Mouse (Mus musculus) forebrain, embryonic 11.5 days (tissue): ENCODE measurements at regions not wholly inside any gene's neighbourhood (a gene's known extent, or its start where the extent isn't known, plus 50 kb on each side); places are given as distances from the start of the nearest gene placed in this dataset.

Experiments used
- ATAC-seq: fragments of 200-750 bp; cut with Nextera tagmentation; replicated peaks from 2 replicates; pipeline ENCODE4 v1.8.0; 2017; ENCODE audit warnings: moderate TSS enrichment; ENCODE audit not compliant: low FRiP score
- DNase-seq: peaks from one replicate; pipeline ENCODE4 v3.0.0-alpha.2; 2017; ENCODE audit warnings: low spot score
- H3K27ac ChIP-seq: fragments of 300-500 bp; sonication (generic); 2 replicates; pipeline ENCODE4 v1.5.1; 2014; ENCODE audit warnings: low read depth, low read length
- H3K27me3 ChIP-seq: fragments of 300-500 bp; sonication (generic); 2 replicates; pipeline ENCODE4 v1.6.1; 2014; ENCODE audit warnings: mild to moderate bottlenecking, low read length, mixed read lengths; ENCODE audit not compliant: control insufficient read depth, insufficient read depth
- H3K36me3 ChIP-seq: fragments of 300-500 bp; sonication (generic); 2 replicates; pipeline ENCODE4 v1.6.1; 2014; ENCODE audit warnings: mild to moderate bottlenecking, low read length, moderate library complexity, mixed read lengths; ENCODE audit not compliant: control insufficient read depth, insufficient read depth
- H3K4me1 ChIP-seq: fragments of 300-500 bp; sonication (generic); replicated peaks from 2 replicates; pipeline ENCODE4 v1.6.1; 2014; ENCODE audit warnings: low read length, mixed read lengths; ENCODE audit not compliant: control insufficient read depth, insufficient read depth
- H3K4me2 ChIP-seq: fragments of 300-500 bp; sonication (generic); 2 replicates; pipeline ENCODE4 v1.6.1; 2014; ENCODE audit warnings: low read depth, mild to moderate bottlenecking, low read length, moderate library complexity, mixed read lengths; ENCODE audit not compliant: severe bottlenecking
- H3K4me3 ChIP-seq: fragments of 300-500 bp; sonication (generic); 2 replicates; pipeline ENCODE4 v1.5.1; 2014; ENCODE audit warnings: low read depth, low read length
- H3K9ac ChIP-seq: fragments of 300-500 bp; sonication (generic); 2 replicates; pipeline ENCODE4 v1.6.1; 2014; ENCODE audit warnings: low read length
- H3K9me3 ChIP-seq: fragments of 300-500 bp; sonication (generic); 2 replicates; pipeline ENCODE4 v1.6.1; 2016; ENCODE audit warnings: low read length, mixed read lengths; ENCODE audit not compliant: control insufficient read depth
- WGBS: fragments of 180-500 bp; shearing (Covaris S2); extraction: QIAGEN DNeasy Blood & Tissue Kit; methylation state at CpG from one replicate; pipeline ENCODE4 v1.1.7; 2014; 5-methylcytosine and 5-hydroxymethylcytosine counted together

DNA sequence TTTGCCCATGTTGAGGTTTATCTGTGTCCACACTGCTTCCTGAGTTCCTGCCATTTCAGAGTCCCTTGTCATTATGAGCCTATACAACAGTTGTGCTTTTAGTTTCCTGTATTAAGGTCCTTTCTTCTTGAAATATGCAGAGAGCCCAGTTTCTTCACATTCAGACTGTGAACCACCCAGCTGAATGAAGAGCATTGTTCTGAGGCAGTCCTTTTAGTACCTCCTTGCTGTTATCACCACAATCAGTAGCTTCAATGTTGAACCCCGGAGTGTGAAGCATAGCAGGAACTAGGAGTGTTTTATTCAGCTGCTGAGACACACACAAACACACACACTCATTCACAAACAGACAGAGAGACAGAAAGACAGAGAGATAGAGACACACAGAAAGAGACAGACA, 1452.1 kb downstream of the Gsdmc2 start:
- H3K36me3 ChIP-seq: no peaks in the 10 kb centered on the region
- ATAC-seq (no peak), DNase-seq (no peak)
- H3K27ac ChIP-seq: no peak overlapping the region
- H3K4me1 ChIP-seq: no peaks in the 10 kb centered on the region
- H3K4me2 ChIP-seq: no peak overlapping the region
- WGBS: 74% methylated on average over 1 of the region's 1 CpGs
- H3K9me3 ChIP-seq: no peaks in the 10 kb centered on the region
- no peak overlapping the region for H3K4me3 ChIP-seq
- H3K27me3 ChIP-seq: no peaks in the 10 kb centered on the region
- no peak overlapping the region for H3K9ac ChIP-seq

DNA sequence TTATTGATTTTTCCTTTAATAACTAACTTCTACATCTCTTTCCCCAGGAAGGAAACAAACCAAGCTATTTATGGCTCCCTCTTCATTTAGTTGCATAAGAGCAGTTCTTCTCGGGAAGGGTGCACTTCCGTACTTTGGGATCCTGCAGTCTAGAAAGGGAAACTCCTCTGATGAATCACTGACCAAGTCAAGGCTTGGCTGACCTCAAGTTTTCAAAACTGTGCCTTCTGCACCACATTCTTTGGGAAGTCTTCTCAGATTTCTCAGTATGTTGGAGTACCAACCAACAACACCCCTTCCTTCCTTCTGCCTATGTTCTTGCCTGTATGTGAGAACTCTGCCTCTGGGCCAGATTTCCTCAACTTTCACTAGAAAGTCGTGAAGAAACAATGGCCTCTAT, 1452.6 kb downstream of the Gsdmc2 start:
- DNase-seq: no peak

DNA sequence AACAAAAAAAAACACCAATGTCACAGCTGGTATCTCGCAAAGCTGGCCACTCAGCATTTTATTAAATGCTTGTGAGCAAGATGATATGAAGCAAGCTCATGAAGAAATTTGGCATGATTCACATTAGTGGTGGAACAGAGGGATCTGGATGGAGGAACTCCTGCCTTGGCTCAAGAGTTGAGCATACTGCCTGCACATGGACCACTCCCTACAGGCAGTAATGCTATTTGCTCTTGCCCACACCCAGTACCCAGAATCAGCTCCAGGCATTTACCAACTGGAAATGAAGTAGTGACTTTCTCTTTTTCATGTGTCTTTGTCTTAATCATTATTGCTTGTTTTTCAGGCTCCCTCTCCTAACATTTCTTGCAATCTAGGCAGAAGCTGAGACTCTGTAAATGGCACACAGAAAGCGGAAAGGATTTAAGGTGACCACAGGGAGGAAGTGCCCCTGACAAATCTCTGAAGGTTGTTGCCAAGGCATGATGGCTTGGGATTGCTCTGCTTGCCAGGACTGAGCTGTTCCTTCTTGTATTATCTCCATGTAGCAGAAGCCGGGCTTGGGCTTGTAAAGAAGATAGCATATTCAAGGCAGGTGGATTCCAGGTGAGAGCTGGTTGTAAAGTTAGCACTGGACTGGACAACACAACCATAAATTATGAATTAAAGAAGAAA, 1455.4 kb downstream of the Gsdmc2 start:
- no peak for ATAC-seq
- Histone ChIP-seq H3K9ac (no peak overlapping the region), H3K4me2 (no peak overlapping the region), H3K36me3 (no peaks in the 10 kb centered on the region), H3K4me3 (no peak overlapping the region), H3K9me3 (no peaks in the 10 kb centered on the region), H3K27ac (no peak overlapping the region), H3K27me3 (no peaks in the 10 kb centered on the region), H3K4me1 (no peaks in the 10 kb centered on the region)
- DNase-seq: no peak
- 92% methylated on average over 3 of the region's 3 CpGs for WGBS

More for the DNA sequence above, 1452.6 kb downstream of the Gsdmc2 start:
- Histone ChIP-seq H3K9me3 (no peaks in the 10 kb centered on the region), H3K4me3 (no peak overlapping the region), H3K27ac (no peak overlapping the region), H3K4me1 (no peaks in the 10 kb centered on the region), H3K4me2 (no peak overlapping the region), H3K27me3 (no peaks in the 10 kb centered on the region), H3K36me3 (no peaks in the 10 kb centered on the region), H3K9ac (no peak overlapping the region)
- ATAC-seq: no peak
- WGBS: 80% methylated on average over 3 of the region's 3 CpGs

DNA sequence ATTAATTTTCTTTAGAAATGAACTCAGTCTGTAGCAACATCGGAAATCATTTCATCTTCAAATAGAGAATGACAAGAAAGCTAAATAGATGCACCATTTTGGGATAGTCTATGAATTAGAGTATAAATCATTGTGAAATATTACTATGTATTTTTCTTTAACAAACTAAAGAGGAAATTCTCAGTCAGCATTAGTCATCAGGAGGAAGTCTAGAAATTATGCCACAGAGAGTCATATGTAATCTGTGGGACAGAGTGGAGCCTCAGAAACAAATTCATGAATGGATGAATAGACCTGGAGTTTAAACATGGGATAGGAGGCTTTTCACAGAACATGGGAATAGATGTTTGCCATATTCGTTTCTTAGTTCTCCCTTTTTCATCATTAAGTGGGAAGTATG, 1459.4 kb upstream of the A1bg start:
- Histone ChIP-seq H3K9ac (no peak overlapping the region), H3K27ac (no peak overlapping the region), H3K4me1 (no peaks in the 10 kb centered on the region), H3K4me2 (no peak overlapping the region), H3K9me3 (no peaks in the 10 kb centered on the region), H3K27me3 (no peaks in the 10 kb centered on the region), H3K4me3 (no peak overlapping the region), H3K36me3 (no peaks in the 10 kb centered on the region)
- DNase-seq (no peak), ATAC-seq (no peak)
- 83% methylated on average over 2 of the region's 2 CpGs for WGBS

DNA sequence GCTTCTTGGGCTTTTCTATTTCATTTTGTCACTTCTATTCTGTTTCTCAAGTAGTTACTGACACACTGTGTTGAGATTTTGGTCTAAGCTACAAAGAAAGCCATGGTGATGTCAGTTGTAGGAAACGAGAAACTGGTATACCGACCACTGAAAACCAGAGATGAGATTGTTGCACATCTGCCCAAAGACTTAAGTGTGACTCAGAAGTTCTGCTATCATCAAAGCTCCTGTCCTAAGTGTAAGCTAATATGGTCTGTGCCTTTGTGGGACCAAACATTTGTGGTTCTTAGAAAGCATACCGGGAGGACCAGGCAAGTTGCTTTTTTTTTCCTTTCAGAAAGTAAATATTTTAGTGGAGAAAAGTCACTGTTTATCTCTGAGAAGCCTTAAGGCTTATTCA, 1451.8 kb upstream of the A1bg start:
- H3K4me1 ChIP-seq: no peaks in the 10 kb centered on the region
- no peak overlapping the region for H3K4me3 ChIP-seq
- H3K4me2 ChIP-seq: no peak overlapping the region
- no peaks in the 10 kb centered on the region for H3K36me3 ChIP-seq
- ATAC-seq: no peak
- H3K9ac ChIP-seq: no peak overlapping the region
- DNase-seq: no peak
- H3K27ac ChIP-seq: no peak overlapping the region
- 90% methylated on average over 3 of the region's 3 CpGs for WGBS
- no peaks in the 10 kb centered on the region for H3K9me3 ChIP-seq
- H3K27me3 ChIP-seq: no peaks in the 10 kb centered on the region

DNA sequence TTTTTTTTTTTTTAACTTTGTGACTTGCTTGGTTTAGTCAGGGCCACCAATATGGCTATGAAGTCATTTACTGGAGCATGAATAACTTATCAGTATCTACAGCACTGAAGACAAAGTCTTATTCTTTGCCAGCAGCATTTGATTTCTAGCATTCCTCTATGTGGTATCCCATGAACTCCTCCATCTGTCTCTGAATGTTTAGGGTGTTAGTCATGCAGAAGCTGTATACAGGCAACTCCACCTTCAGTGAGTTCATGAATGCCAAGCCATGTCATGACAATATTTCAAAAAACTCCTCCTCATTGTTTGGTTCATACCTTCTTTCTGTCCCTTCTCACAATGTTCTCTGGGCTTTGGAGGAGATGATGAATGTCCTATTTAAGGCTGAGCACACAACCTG, 1438.4 kb upstream of the A1bg start:
- no peaks in the 10 kb centered on the region for H3K9me3 ChIP-seq
- no peak for DNase-seq
- ATAC-seq: no peak
- H3K4me2 ChIP-seq: no peak overlapping the region
- no peak overlapping the region for H3K9ac ChIP-seq
- H3K4me3 ChIP-seq: no peak overlapping the region
- H3K36me3 ChIP-seq: no peaks in the 10 kb centered on the region
- no peaks in the 10 kb centered on the region for H3K27me3 ChIP-seq
- H3K4me1 ChIP-seq: no peaks in the 10 kb centered on the region
- no peak overlapping the region for H3K27ac ChIP-seq

DNA sequence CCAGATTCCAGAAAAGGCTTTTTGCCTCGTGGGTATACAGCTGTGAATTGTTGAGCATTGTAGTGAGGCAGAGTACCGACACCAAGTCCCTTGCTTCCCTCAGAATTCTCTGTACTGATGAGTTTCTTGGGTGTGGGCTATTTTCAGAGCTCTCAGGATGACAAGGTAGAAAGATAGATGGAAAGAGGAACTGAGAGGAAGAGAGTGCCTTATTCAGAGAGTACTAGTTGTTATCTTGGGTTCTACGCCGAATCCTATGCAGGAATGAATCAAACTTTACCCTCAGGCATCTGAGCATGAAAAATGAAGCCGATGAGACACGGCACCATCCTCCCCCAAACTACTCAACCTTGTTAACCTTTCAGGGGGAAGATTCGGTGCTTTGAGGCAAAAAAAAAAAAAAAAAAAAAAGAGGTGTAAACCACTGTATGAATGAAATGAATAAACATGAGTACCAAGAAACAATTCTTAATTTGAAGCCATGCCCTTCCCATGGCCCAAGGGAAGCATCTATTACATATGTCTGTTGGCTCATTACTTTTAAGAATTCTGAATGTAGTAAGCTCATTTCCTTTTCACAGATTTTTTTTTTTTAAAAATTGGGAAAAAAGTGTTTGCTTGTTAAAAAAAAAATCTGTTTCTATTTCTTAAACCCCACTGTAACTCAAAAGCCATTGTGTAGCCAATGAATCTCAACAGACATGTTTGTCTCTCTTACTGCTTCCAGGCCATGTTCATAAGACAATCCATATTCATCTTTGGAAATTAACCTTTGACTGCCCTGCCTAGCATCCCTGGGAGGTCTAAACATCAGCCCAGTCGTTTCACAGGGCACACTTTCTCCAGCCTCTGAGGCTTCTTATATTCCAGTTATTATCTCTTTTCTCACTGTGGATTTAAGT, 1435.8 kb upstream of the A1bg start:
- H3K27me3 ChIP-seq: no peaks in the 10 kb centered on the region
- H3K4me1 ChIP-seq: no peaks in the 10 kb centered on the region
- H3K9ac ChIP-seq: no peak overlapping the region
- H3K27ac ChIP-seq: no peak overlapping the region
- WGBS: 78% methylated on average over 8 of the region's 8 CpGs
- H3K9me3 ChIP-seq: no peaks in the 10 kb centered on the region
- DNase-seq: no peak
- H3K4me2 ChIP-seq: no peak overlapping the region
- H3K36me3 ChIP-seq: no peaks in the 10 kb centered on the region
- no peak overlapping the region for H3K4me3 ChIP-seq
- no peak for ATAC-seq

DNA sequence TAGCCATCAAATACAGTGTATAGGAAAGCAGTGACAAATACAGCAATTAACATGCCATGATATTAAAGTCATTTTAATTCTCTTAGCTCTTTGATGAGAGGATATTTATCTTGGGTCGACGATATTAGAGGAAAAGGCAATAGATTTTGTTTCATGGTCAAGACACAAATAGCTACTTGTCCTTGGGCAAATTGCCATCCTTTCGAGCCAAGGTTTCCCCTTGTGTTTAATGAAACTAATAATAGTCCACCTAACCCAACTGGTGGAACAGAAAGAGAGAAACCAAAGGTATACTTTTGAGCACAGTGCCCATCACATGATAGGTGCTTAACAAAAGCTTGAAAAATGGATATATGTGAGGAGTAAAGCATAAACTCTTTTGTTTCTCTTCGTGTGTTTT, 1431.0 kb upstream of the A1bg start:
- DNase-seq: no peak
- no peak overlapping the region for H3K4me3 ChIP-seq
- no peak overlapping the region for H3K9ac ChIP-seq
- no peaks in the 10 kb centered on the region for H3K4me1 ChIP-seq
- 90% methylated on average over 4 of the region's 4 CpGs for WGBS
- H3K36me3 ChIP-seq: no peaks in the 10 kb centered on the region
- ATAC-seq: no peak
- no peak overlapping the region for H3K27ac ChIP-seq
- H3K4me2 ChIP-seq: no peak overlapping the region
- H3K27me3 ChIP-seq: no peaks in the 10 kb centered on the region
- H3K9me3 ChIP-seq: no peaks in the 10 kb centered on the region
